Mouse (Mus musculus) limb, embryonic 14.5 days (tissue): Measurements from ENCODE around the gene Tdp1. TPM values are rescaled to one million over a fixed set of nuclear protein-coding genes. Genes with fewer than 3 reads are reported as not detected.
A peak's percentile ranks its signal among the peaks of the same experiment; 100 is the strongest.
"Not testable (repeated sequence)": the region's sequence is repeated elsewhere in the genome, so short reads cannot be mapped to it uniquely, and the experiment has no call there.

Experiments
- ATAC-seq: fragments of 200-750 bp; cut with Nextera tagmentation; 2 replicates; pipeline ENCODE4 v1.8.0; 2017; ENCODE audit warnings: low read depth, moderate number of reproducible peaks, moderate TSS enrichment; ENCODE audit not compliant: low FRiP score
- DNase-seq: peaks from one replicate; pipeline ENCODE4 v3.0.0-alpha.2; 2015; ENCODE audit warnings: low spot score
- H3K27ac ChIP-seq: fragments of 300-500 bp; sonication (generic); replicated peaks from 2 replicates; pipeline ENCODE4 v1.5.1; 2014; ENCODE audit warnings: low read depth, mild to moderate bottlenecking, low read length, moderate library complexity, mixed read lengths
- H3K27me3 ChIP-seq: fragments of 300-500 bp; sonication (generic); 2 replicates; pipeline ENCODE4 v1.6.1; 2014; ENCODE audit warnings: low read length, mixed read lengths; ENCODE audit not compliant: control insufficient read depth, insufficient read depth
- H3K36me3 ChIP-seq: fragments of 300-500 bp; sonication (generic); 2 replicates; pipeline ENCODE4 v1.6.1; 2014; ENCODE audit warnings: mild to moderate bottlenecking, low read length, moderate library complexity, mixed read lengths; ENCODE audit not compliant: control insufficient read depth, insufficient read depth
- H3K4me1 ChIP-seq: fragments of 300-500 bp; sonication (generic); 2 replicates; pipeline ENCODE4 v1.6.1; 2014; ENCODE audit warnings: antibody characterized with exemption, low read length, mixed read lengths; ENCODE audit not compliant: control insufficient read depth, insufficient read depth
- H3K4me2 ChIP-seq: fragments of 300-500 bp; sonication (generic); replicated peaks from 2 replicates; pipeline ENCODE4 v1.6.1; 2014; ENCODE audit warnings: low read depth, mild to moderate bottlenecking, low read length, moderate library complexity; ENCODE audit not compliant: severe bottlenecking
- H3K4me3 ChIP-seq: fragments of 300-500 bp; sonication (generic); replicated peaks from 2 replicates; pipeline ENCODE4 v1.5.1; 2014; ENCODE audit warnings: low read length
- H3K9ac ChIP-seq: fragments of 300-500 bp; sonication (generic); 2 replicates; pipeline ENCODE4 v1.6.1; 2014; ENCODE audit warnings: mild to moderate bottlenecking, low read depth, low read length, moderate library complexity; ENCODE audit not compliant: severe bottlenecking
- H3K9me3 ChIP-seq: fragments of 300-500 bp; sonication (generic); 2 replicates; pipeline ENCODE4 v1.6.1; 2016; ENCODE audit warnings: low read length; ENCODE audit not compliant: control insufficient read depth
- POLR2A ChIP-seq: fragments of 200-500 bp; IDR thresholded peaks from 2 replicates; pipeline ENCODE4 v1.8.0; 2012; ENCODE audit warnings: inconsistent platforms, mild to moderate bottlenecking, moderate library complexity, borderline replicate concordance; ENCODE audit not compliant: insufficient read depth, insufficient read length; ENCODE audit errors: extremely low read depth
- WGBS: fragments of 180-500 bp; shearing (Covaris S2); extraction: QIAGEN DNeasy Blood & Tissue Kit; methylation state at CpG from one replicate; pipeline ENCODE4 v1.1.7; 2014; 5-methylcytosine and 5-hydroxymethylcytosine counted together
- polyA plus RNA-seq, 2 experiments: library from polyadenylated mRNA; depleted of rRNA in 1 of 2; stranded (reverse) in 1 of 2; unstranded in 1 of 2; fragments of >200 nt; fragmentation: Nextera tagmentation in 1 of 2; extraction: Ambion mirVana in 1 of 2; gene quantifications; 2 replicates each; pipeline versions ENCODE4 v1.2.1 to v1.2.3; 2012 to 2014

The Tdp1 gene
- polyA plus RNA-seq, 2 experiments = 42.1 to 47.8 TPM

DNA sequence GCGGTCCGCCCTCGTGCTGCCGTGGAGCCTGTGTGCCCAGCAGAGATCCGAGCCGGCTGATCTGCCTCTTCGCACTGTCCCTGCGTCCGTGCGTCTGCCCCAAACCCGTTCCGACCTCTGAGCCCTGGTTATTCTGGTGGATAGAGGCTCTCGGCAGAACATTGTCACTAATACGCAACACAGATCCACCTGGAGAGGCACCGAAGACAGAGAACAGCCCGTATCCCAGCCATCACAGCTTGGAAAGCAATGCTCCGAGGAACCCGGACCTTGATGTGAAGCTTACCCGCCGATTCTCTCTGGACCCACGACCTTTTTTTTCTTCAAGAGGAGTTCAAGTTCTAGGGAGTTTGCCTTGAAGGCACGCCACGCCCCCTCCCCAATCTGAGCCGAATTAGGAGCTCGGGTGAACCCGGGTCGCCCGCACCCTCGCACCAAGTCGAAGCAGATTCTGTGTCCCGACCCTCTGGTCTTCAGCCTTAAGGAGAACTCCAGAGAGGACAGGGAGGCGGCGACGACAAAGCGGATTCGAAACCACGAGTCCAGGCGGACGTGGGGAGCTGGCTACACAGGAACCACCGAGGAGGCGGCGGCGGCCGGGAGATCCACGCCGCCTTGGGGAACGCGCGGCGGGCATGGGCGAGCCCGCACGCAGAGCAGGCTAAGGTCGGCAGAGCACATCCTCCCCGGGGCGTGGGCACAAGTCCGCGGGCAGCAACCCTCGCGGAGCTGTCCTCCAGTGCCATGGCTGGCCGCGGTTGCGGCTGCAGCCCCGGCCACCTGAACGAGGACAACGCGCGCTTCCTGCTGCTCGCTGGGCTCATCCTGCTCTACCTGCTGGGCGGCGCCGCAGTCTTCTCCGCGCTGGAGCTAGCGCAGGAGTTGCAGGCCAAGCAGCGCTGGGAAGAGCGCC is 81.1 kb downstream of the Tdp1 start:
- Histone ChIP-seq H3K36me3 (no peaks in the 10 kb centered on the region), H3K9ac (peak overlapping the region; percentile 46), H3K4me3 (peak overlapping the region; percentile 49), H3K27ac (no peak overlapping the region), H3K4me1 (peaks cover 11% of the 10 kb centered on the region; the same call in 1 of the 2 replicates), H3K27me3 (peaks cover 55% of the 10 kb centered on the region), H3K9me3 (no peaks in the 10 kb centered on the region), H3K4me2 (peak overlapping the region; percentile 93)
- TF ChIP-seq POLR2A = no peak
- under 1% methylated on average over 68 of the region's 77 CpGs for WGBS
- DNase-seq (no peak), ATAC-seq (no peak)

GRCm38 (mm10) chr12:99966116-99966770 is 81.9 kb downstream of the Tdp1 start:
- WGBS = 3% methylated on average over 25 of the region's 25 CpGs
- ATAC-seq (no peak), DNase-seq (no peak)
- Histone ChIP-seq H3K4me1 (peaks cover 11% of the 10 kb centered on the region; the same call in 1 of the 2 replicates), H3K27me3 (peaks cover 55% of the 10 kb centered on the region), H3K27ac (no peak overlapping the region), H3K4me2 (peak overlapping the region; percentile 93), H3K4me3 (peak overlapping the region; percentile 49), H3K36me3 (no peaks in the 10 kb centered on the region), H3K9ac (peak overlapping the region; percentile 46), H3K9me3 (no peaks in the 10 kb centered on the region)
- TF ChIP-seq POLR2A = no peak

DNA sequence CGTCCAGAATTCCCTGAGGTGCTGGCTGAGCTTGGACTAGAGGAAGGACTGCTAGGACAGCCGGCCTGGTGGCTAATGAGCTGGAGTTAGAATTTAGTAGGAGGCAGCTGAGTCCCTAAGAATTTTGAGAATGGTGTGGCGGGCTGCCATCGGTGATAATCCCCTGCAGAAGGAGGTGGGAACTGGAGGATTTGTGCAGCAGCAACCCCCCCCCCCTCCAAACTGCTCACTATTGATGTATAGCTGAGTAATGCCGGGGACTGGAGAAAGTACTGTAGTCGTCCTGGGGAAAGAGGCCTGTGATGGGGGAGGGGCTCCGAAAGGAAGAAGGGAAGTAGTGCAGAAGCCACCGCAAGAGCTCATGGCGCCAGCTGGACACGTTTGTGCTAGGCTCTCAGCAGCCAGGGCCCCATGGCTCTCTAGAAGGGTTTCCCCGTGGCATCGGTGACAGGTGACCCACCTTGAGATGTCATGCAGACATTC is 82.6 kb downstream of the Tdp1 start:
- Histone ChIP-seq H3K4me2 (no peak overlapping the region), H3K4me3 (peak overlapping the region; percentile 11; the same call in 1 of the 2 replicates), H3K27me3 (peaks cover 55% of the 10 kb centered on the region), H3K4me1 (peaks cover 11% of the 10 kb centered on the region; the same call in 1 of the 2 replicates), H3K9me3 (no peaks in the 10 kb centered on the region), H3K27ac (no peak overlapping the region), H3K9ac (no peak overlapping the region), H3K36me3 (no peaks in the 10 kb centered on the region)
- no peak for DNase-seq
- WGBS = 9% methylated on average over 12 of the region's 12 CpGs
- ATAC-seq = no peak
- TF ChIP-seq POLR2A = no peak

DNA sequence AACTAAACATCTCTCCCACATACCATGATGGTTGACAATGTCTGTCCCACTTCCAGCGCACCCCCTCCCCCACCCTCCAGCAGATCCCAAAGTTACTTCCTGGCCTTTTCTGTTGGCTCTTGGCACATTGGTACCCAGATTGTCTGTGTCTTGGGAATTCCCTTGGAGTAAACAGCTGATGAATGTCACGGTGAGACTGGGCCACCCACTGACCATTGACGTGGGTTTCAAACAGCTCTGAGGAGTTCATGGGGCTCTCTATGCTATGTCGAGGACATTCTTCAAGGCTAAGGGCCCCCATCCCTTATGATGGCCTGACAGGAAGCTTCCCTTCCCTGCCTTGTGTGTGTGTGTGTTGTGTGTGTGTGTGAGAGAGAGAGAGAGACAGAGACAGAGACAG is 85.6 kb downstream of the Tdp1 start:
- DNase-seq (no peak), ATAC-seq (no peak)
- Histone ChIP-seq H3K27me3 (peaks cover 34% of the 10 kb centered on the region), H3K36me3 (no peaks in the 10 kb centered on the region), H3K4me2 (no peak overlapping the region), H3K9ac (no peak overlapping the region), H3K4me1 (peaks cover 8% of the 10 kb centered on the region; the same call in 1 of the 2 replicates), H3K4me3 (no peak overlapping the region), H3K9me3 (no peaks in the 10 kb centered on the region), H3K27ac (no peak overlapping the region)
- WGBS = 72% methylated on average over 4 of the region's 4 CpGs
- TF ChIP-seq POLR2A = no peak

GRCm38 (mm10) chr12:99971205-99971894 is 87.0 kb downstream of the Tdp1 start:
- H3K9me3 ChIP-seq, H3K4me2 ChIP-seq, DNase-seq, ATAC-seq, H3K4me3 ChIP-seq, H3K36me3 ChIP-seq, H3K27ac ChIP-seq, H3K4me1 ChIP-seq, H3K9ac ChIP-seq: not testable (repeated sequence)
- 73% methylated on average over 7 of the region's 7 CpGs for WGBS
- peaks cover 21% of the 10 kb centered on the region for H3K27me3 ChIP-seq
